Mouse (Mus musculus) activated CD4-positive, CD25-positive, alpha-beta regulatory T cell (primary cell): ENCODE measurements around the gene Drosha. TPM values are rescaled to one million over a fixed set of nuclear protein-coding genes. Genes with fewer than 3 reads are reported as not detected.

ENCODE experiments used
- polyA plus RNA-seq, 2 experiments: library from polyadenylated mRNA; unstranded; fragments of 100-300 nt; shearing (Covaris generic); gene quantifications; one replicate each; pipeline ENCODE4 v1.2.1; 2017

The Drosha gene
- polyA plus RNA-seq: 10 to 100 TPM; 14.2 to 18.4 TPM

DNA sequence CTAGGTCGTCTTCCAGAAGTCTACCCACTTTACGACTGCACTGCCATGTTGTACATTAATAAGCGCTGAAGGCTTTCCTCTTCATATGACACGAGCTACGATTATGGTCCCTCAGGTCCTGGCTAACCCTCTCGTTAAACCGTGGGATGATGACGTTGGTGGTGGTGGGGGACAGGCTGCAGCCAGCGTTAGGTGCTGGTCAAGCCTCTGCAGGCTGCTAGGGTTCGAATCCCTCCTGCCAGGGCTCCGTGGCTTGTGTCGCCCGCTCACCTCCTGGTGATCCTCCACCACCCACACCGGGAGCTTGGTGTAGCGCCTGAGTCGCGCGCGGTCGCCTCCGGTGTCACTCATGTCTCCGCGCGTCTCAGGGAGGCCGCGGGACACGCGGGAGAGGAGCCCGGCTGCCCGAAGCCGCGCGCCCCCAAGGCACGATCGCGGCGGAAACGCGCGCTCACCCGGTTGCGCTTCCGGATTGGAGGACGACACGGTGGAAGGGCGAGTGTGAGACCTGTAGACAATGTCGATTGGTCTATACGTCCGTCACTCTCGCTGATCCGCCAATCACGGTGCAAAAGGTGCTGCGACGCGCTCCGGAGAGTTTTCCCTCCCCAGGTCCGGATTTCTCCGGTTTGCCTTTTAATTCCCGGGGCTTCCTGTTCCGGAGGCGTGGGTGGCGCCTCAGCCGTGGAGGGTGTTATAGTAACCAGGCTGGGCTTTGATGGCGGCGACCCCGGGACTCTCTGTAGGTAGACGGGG lies at the start of gene Drosha, which contains the start of gene 6030458C11Rik:
Gene Drosha (plus strand): TSS at position 619 of the 756 bp plus-strand sequence.
Gene 6030458C11Rik (minus strand): TSS at position 453 of the 756 bp plus-strand sequence.

Other genes with a start within 250 kb of the Drosha start
- gene Pdzd2, start 84.9 kb upstream of the Drosha start, polyA plus RNA-seq: 1 to 10 TPM in 1 of 2 experiments, under 1 TPM in 1; 0.27 to 1.5 TPM
- gene 6030458C11Rik, start 166 bp upstream of the Drosha start, polyA plus RNA-seq: 10 to 100 TPM; 28.3 to 31.9 TPM